Mouse (Mus musculus) megakaryocyte, embryonic 14.5 days (primary cell): ENCODE measurements around the gene Ncoa7.
"Not testable (repeated sequence)": the region's sequence is repeated elsewhere in the genome, so short reads cannot be mapped to it uniquely, and the experiment has no call there.

ENCODE experiments used
- FLI1 ChIP-seq: IDR thresholded peaks from 2 replicates; pipeline ENCODE4 v1.6.1; 2012; ENCODE audit warnings: low read length, inconsistent platforms, mixed read lengths
- GATA1 ChIP-seq: IDR thresholded peaks from 3 replicates; pipeline ENCODE4 v1.6.1; 2012; ENCODE audit warnings: mixed read lengths, low read length, inconsistent platforms, borderline replicate concordance

- not testable (repeated sequence) for TF ChIP-seq GATA1, FLI1
Measured at GRCm38 (mm10) chr10:30780921-30781320, 22.2 kb downstream of the Ncoa7 start.
